Mouse (Mus musculus) spleen, adult 2 months (tissue): ENCODE data around the gene Ilkap.

Experiments
- CTCF ChIP-seq: fragments of 200-500 bp; IDR thresholded peaks from 2 replicates; pipeline ENCODE4 v1.5.1; 2011; ENCODE audit warnings: mild to moderate bottlenecking, inconsistent platforms; ENCODE audit not compliant: insufficient read depth, insufficient read length, insufficient replicate concordance; ENCODE audit errors: extremely low read depth
- POLR2A ChIP-seq: fragments of 200-500 bp; IDR thresholded peaks from 2 replicates; pipeline ENCODE4 v1.6.1; 2011; ENCODE audit warnings: low read depth, low read length, inconsistent platforms

- TF ChIP-seq CTCF (no peak), POLR2A (no peak)
Observed at GRCm38 (mm10) chr1:91344001-91344400, 54.6 kb downstream of the Ilkap start.
